Mouse (Mus musculus) spleen, adult 2 months (tissue): Measurements from ENCODE around the gene Ccn2.

Source experiments
- CTCF ChIP-seq: fragments of 200-500 bp; IDR thresholded peaks from 2 replicates; pipeline ENCODE4 v1.5.1; 2011; ENCODE audit warnings: mild to moderate bottlenecking, inconsistent platforms; ENCODE audit not compliant: insufficient read depth, insufficient read length, insufficient replicate concordance; ENCODE audit errors: extremely low read depth
- POLR2A ChIP-seq: fragments of 200-500 bp; IDR thresholded peaks from 2 replicates; pipeline ENCODE4 v1.6.1; 2011; ENCODE audit warnings: low read depth, low read length, inconsistent platforms

GRCm38 (mm10) chr10:24645169-24645568 lies 49.9 kb downstream of the Ccn2 start:
- TF ChIP-seq CTCF, result no peak
- TF ChIP-seq POLR2A, result no peak
